Mouse (Mus musculus): ENCODE results near the gene Rnaseh2c. TPM values are rescaled to one million over a fixed set of nuclear protein-coding genes. Genes with fewer than 3 reads are reported as not detected.

Rnaseh2c gene
- 45.5 and 58.5 TPM in 2 replicates for polyA plus RNA-seq (2015; fragmentation: Nextera tagmentation; extraction: Ambion mirVana)

DNA sequence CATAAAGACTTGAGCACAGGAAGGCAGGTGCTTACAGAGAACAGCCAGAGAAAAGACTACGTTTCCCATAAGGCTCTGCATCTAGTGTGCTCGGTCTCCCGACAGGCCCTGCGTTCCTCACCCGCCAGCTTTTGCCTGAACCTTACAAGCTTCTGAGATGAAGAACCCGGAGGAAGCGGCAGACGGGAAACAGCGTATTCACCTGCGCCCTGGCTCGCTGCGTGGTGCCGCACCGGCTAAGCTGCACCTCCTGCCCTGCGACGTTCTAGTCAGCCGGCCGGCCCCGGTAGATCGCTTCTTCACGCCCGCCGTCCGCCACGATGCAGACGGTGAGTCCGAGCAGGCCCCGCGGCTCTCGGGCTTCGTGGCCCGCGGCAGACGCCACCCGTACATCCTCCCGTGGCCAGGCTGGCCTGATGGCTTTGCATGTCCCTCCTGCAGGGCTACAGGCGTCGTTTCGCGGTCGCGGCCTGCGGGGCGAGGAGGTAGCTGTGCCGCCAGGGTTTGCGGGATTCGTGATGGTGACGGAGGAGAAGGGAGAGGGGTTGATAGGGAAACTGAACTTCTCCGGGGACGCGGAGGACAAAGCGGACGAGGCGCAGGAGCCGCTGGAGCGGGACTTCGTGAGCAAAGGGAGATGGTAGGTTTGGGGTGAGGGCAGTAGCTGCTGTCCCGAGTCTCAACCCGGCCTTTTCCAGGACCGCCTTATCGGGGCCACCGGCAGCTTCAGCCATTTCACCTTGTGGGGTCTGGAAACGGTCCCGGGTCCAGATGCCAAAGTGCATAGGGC lies at the start of gene Rnaseh2c:
Rnaseh2c (plus strand) TSS at position 122 of the 790 bp plus-strand sequence.

DNA sequence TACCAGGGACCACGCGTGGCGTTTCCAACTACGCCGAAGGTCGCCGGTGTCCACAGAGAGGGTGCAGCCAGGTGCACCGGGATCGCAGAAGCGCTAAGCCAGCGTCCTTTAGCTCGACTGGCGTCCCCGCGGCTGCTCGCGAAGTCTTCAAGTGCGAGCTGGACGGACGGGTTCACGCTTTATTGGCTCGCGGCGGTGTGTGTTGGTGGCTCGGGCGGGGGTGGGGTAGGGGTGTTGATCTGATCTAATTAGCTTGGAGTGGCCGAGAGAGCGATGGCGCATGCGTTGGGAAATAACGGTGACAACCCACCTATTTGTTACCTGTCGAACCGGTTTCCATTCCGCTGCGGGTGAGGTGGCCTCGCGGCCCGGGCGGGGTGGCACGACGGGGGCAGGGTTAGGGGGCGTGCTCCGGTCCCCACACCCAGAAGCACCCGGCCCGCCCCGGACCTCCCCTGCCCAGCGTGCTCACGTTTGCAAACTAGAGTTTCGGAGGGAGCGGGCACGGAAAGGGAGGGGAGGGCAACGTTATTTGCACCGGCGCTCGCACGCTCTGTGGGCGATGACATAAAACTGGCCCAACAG lies 41.1 kb upstream of the Rnaseh2c start, which contains the start of gene Ovol1:
Ovol1 (minus strand) TSS at position 190 of the 585 bp plus-strand sequence.

DNA sequence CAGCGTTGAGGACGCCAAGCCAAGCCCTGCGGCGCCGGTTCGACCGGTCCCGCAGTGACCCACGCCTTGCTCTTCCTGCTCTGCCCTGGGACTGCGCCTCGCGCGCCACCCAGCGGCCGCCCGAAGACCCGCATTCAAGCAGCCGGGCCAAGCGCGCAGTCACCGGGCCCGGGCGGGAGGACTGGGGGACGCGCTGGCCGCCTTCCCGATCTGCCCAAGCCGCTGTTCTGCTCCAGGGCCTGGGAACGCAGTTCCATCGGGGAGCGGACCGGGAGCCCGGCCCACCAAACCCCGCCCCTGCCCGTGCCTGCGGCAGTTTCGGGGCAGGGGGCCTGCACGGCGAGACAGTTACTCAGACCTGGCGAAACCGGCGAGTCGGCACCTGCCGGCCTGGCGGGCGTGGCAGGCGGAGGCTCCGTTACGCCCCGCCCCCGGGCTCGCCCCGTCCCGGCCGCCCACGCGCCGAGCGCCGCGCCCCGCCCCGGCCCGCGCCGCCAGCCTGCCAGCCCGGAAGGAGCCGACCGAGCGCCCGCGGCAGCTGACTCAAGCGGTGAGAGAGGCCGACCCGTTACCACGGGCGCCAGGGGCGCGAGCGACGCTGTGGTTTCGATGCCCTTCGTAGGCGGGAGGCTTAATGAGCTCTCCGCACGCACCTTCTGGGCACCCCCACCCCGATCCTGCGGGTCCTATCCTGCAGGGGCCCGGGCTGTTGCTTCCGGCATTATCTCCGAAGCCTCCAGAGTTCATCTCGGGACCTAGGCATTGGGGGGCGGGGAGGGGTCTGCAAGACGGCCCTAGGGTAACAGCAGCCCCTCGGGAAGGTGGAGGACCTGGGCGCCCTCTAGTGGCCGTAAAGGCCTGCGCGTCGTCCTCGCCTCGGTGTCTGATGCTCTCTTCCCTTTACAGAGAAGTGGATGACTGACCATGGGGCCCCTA lies 33.9 kb upstream of the Rnaseh2c start, which contains the start of gene Ap5b1:
Ap5b1 (plus strand) TSS at position 492 of the 936 bp plus-strand sequence.

DNA sequence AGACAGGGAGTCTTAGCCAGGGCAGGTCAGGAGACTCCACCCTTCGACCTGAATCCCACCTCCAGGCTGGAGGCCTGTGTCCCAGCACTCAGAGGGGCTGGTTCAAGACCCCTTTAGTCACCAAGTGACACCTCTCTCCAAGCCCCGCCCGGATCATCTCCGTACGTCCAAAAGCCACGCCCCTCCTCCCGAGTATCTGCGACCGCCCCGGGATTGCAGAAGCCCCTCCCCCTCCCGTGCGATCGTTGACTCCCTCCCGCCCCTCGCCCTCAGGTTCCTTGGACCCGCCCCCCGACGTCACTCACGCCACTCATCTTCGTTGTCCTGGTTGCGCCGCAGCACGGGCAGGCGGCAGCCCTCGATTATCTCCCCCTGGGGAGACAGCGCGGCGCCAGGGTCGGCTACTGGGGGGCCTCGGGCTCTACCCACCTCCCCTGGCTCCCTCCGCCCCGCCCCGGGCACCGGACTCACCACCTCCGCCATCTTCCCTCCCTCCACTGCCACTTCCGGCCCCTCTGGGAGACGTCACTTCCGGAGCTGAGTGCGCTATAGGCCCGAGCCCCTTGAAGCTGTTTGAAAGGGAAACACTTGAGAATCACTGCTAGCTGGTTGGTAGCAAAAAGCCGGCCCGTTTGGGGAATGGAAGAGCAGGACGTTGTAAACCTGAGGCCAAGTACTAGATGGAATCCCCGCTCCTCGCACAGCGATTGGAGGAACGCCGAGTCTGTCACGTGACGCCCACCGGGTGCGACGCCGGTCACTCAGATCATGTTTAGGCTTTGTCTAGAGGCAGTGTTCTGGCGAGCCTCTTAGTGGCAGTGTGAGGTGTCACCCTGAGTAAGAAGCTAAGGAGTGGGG lies 8.1 kb downstream of the Rnaseh2c start, which contains the start of gene Kat5:
Kat5 (minus strand) TSS at position 691 of the 858 bp plus-strand sequence.

DNA sequence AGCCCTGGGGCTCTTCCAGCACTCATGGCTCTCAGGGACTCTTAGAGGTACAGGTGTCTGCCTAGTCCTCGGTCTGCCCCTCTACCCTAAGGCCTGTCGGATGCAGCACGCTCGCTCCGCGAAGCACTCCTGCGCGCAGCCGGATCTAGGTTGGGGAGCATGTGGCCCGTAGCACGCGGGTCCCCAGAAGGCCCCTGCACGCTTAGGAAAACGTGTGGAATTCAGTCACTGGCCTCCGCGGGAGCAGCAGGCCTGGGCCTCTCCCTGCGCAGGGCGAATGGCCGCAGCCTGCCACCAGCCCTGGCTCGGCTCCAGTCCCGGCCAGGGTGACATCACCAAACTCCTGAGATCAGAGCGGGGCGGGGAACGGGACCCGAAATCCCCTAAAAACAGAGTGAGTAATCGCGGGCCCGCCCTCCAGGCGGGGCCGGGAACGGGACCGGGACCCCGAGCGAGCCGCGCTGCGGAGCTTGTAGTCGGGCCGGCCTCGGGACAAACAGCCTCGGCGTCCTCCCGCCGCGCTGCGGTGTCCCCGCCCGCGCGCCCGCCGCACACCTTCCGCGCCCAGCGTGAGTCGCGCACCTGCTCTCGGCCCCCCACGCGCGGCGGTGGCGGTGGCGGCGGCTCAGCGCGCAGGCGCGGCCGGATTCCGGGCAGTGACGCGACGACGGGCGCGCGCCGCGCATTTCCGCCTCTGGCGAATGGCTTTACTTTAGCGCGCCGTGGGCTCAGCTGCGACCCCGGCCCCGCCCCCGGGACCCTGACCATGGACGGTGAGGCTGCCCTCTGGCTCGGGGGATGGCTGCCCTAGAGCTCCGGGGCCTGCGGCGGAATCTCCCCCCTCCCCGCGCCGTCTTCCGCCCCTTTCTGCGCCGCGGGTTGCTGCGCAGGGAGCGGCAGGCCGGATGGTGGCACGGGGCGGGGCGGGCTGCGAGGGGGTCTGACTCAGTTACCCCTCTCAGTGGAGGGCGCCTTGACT lies 35.7 kb downstream of the Rnaseh2c start, which contains the start of gene Rela:
Rela (plus strand) TSS at position 415 of the 979 bp plus-strand sequence.

Other genes with a start within 250 kb of the Rnaseh2c start
- 25.2 and 27.2 TPM in 2 replicates for gene Eif1ad, start 235.1 kb upstream of the Rnaseh2c start, polyA plus RNA-seq (2015; fragmentation: Nextera tagmentation; extraction: Ambion mirVana)
- gene Banf1, start 234.7 kb upstream of the Rnaseh2c start, polyA plus RNA-seq (2015; fragmentation: Nextera tagmentation; extraction: Ambion mirVana), result 266 and 286 TPM in 2 replicates
- gene Sart1, start 213.2 kb upstream of the Rnaseh2c start, polyA plus RNA-seq (2015; fragmentation: Nextera tagmentation; extraction: Ambion mirVana), result 33.0 and 39.0 TPM in 2 replicates
- gene Tsga10ip, start 199.3 kb upstream of the Rnaseh2c start, polyA plus RNA-seq (2015; fragmentation: Nextera tagmentation; extraction: Ambion mirVana), result not detected in 2 replicates
- gene Drap1, start 176.9 kb upstream of the Rnaseh2c start, polyA plus RNA-seq (2015; fragmentation: Nextera tagmentation; extraction: Ambion mirVana), result 234 and 246 TPM in 2 replicates
- 45.6 and 53.5 TPM in 2 replicates for gene AI837181, start 176.7 kb upstream of the Rnaseh2c start, polyA plus RNA-seq (2015; fragmentation: Nextera tagmentation; extraction: Ambion mirVana)
- gene Fosl1, start 154.3 kb upstream of the Rnaseh2c start, polyA plus RNA-seq (2015; fragmentation: Nextera tagmentation; extraction: Ambion mirVana), result 0.61 and 1.6 TPM in 2 replicates
- 15.1 and 16.5 TPM in 2 replicates for gene Ccdc85b, start 144.0 kb upstream of the Rnaseh2c start, polyA plus RNA-seq (2015; fragmentation: Nextera tagmentation; extraction: Ambion mirVana)
- 78.4 and 88.2 TPM in 2 replicates for gene Fibp, start 141.3 kb upstream of the Rnaseh2c start, polyA plus RNA-seq (2015; fragmentation: Nextera tagmentation; extraction: Ambion mirVana)
- 0.16 and 0.62 TPM in 2 replicates for gene Ctsw, start 133.4 kb upstream of the Rnaseh2c start, polyA plus RNA-seq (2015; fragmentation: Nextera tagmentation; extraction: Ambion mirVana)
- 118 and 128 TPM in 2 replicates for gene Efemp2, start 127.9 kb upstream of the Rnaseh2c start, polyA plus RNA-seq (2015; fragmentation: Nextera tagmentation; extraction: Ambion mirVana)
- 23.1 and 28.7 TPM in 2 replicates for gene Mus81, start 113.5 kb upstream of the Rnaseh2c start, polyA plus RNA-seq (2015; fragmentation: Nextera tagmentation; extraction: Ambion mirVana)
- gene Cfl1, start 111.4 kb upstream of the Rnaseh2c start, polyA plus RNA-seq (2015; fragmentation: Nextera tagmentation; extraction: Ambion mirVana), result 1,724 and 1,857 TPM in 2 replicates
- gene 1700020D05Rik, start 98.1 kb upstream of the Rnaseh2c start, polyA plus RNA-seq (2015; fragmentation: Nextera tagmentation; extraction: Ambion mirVana), result 0.27 TPM in 1 of 2 replicates, not detected in the other
- 4.8 and 6.5 TPM in 2 replicates for gene Snx32, start 91.3 kb upstream of the Rnaseh2c start, polyA plus RNA-seq (2015; fragmentation: Nextera tagmentation; extraction: Ambion mirVana)
- gene Ovol1, start 41.2 kb upstream of the Rnaseh2c start, polyA plus RNA-seq (2015; fragmentation: Nextera tagmentation; extraction: Ambion mirVana), result 2.6 and 3.4 TPM in 2 replicates
- gene Ap5b1, start 33.8 kb upstream of the Rnaseh2c start, polyA plus RNA-seq (2015; fragmentation: Nextera tagmentation; extraction: Ambion mirVana), result 6.1 and 6.2 TPM in 2 replicates
- 31.9 and 33.2 TPM in 2 replicates for gene Kat5, start 8.4 kb downstream of the Rnaseh2c start, polyA plus RNA-seq (2015; fragmentation: Nextera tagmentation; extraction: Ambion mirVana)
- 38.5 and 43.5 TPM in 2 replicates for gene Rela, start 35.6 kb downstream of the Rnaseh2c start, polyA plus RNA-seq (2015; fragmentation: Nextera tagmentation; extraction: Ambion mirVana)
- gene Sipa1, start 61.8 kb downstream of the Rnaseh2c start, polyA plus RNA-seq (2015; fragmentation: Nextera tagmentation; extraction: Ambion mirVana), result 14.1 and 14.4 TPM in 2 replicates
- 11.8 and 12.4 TPM in 2 replicates for gene Map3k11, start 86.9 kb downstream of the Rnaseh2c start, polyA plus RNA-seq (2015; fragmentation: Nextera tagmentation; extraction: Ambion mirVana)
- 8.9 and 9.8 TPM in 2 replicates for gene Pcnx3, start 87.0 kb downstream of the Rnaseh2c start, polyA plus RNA-seq (2015; fragmentation: Nextera tagmentation; extraction: Ambion mirVana)
- 0.33 and 0.46 TPM in 2 replicates for gene Kcnk7, start 102.5 kb downstream of the Rnaseh2c start, polyA plus RNA-seq (2015; fragmentation: Nextera tagmentation; extraction: Ambion mirVana)
- 120 and 126 TPM in 2 replicates for gene Ehbp1l1, start 124.4 kb downstream of the Rnaseh2c start, polyA plus RNA-seq (2015; fragmentation: Nextera tagmentation; extraction: Ambion mirVana)
- gene Fam89b, start 127.8 kb downstream of the Rnaseh2c start, polyA plus RNA-seq (2015; fragmentation: Nextera tagmentation; extraction: Ambion mirVana), result 52.4 and 60.2 TPM in 2 replicates
- gene Ltbp3, start 139.0 kb downstream of the Rnaseh2c start, polyA plus RNA-seq (2015; fragmentation: Nextera tagmentation; extraction: Ambion mirVana), result 27.7 and 29.5 TPM in 2 replicates
- gene Scyl1, start 169.5 kb downstream of the Rnaseh2c start, polyA plus RNA-seq (2015; fragmentation: Nextera tagmentation; extraction: Ambion mirVana), result 62.1 and 63.5 TPM in 2 replicates